Mouse (Mus musculus) liver, embryonic 14.5 days (tissue): Measurements from ENCODE around the gene Olfr229.

Experiments
- CTCF ChIP-seq: IDR thresholded peaks from 2 replicates; pipeline ENCODE4 v1.5.1; 2016; ENCODE audit warnings: antibody characterized with exemption, low read depth, control low read depth
- EP300 ChIP-seq: IDR thresholded peaks from 2 replicates; pipeline ENCODE4 v1.6.1; 2016; ENCODE audit warnings: antibody characterized with exemption, low read depth

GRCm38 (mm10) chr9:39907036-39907435 lies at the start of gene Olfr229:
- TF ChIP-seq CTCF (no peak), EP300 (no peak)
